ENCODE assay signal across 7 mouse cellular contexts in genomic region chr17:47593215-47593853, GRCm38 (mm10). TPM values are rescaled to one million over a fixed set of nuclear protein-coding genes. Genes with fewer than 3 reads are reported as not detected.
DNase-seq lines count a peak whose midpoint lies in the region; ATAC-seq lines count a peak whose summit lies in the region.

No protein-coding gene starts in this region.

- DNase-seq in adrenal gland, postnatal 14 days, result peak; percentile 98
- peak; percentile 98 for DNase-seq in embryonic facial prominence, embryonic 11.5 days (ENCODE audit: low spot score)
- peak; percentile 90 for DNase-seq in kidney, adult 11 months
- DNase-seq in limb, embryonic 10.5 days (ENCODE audit: low spot score), result peak; percentile 96
- peak; percentile 92 for DNase-seq in spleen, adult 12 weeks (ENCODE audit: low spot score)

- H3K27me3 ChIP-seq in embryonic facial prominence, embryonic 11.5 days (ENCODE audit: control insufficient read depth, insufficient read depth, low read length), result no peaks in the 10 kb centered on the region
- H3K27me3 ChIP-seq in limb, embryonic 10.5 days (ENCODE audit: low read depth, poor library complexity, severe bottlenecking), result no peaks in the 10 kb centered on the region
- no peaks in the 10 kb centered on the region for H3K27me3 ChIP-seq in midbrain, embryonic 13.5 days

- peaks cover 6% of the 10 kb centered on the region; the same call in 1 of the 2 replicates for H3K4me1 ChIP-seq in embryonic facial prominence, embryonic 11.5 days (ENCODE audit: control insufficient read depth, insufficient read depth, low read length)
- H3K4me1 ChIP-seq in limb, embryonic 10.5 days, result peaks cover 53% of the 10 kb centered on the region
- H3K4me1 ChIP-seq in midbrain, embryonic 13.5 days (replicated peaks), result peaks cover 52% of the 10 kb centered on the region

- peak overlapping the region; percentile 86 for H3K4me3 ChIP-seq in embryonic facial prominence, embryonic 11.5 days (ENCODE audit: low read depth, low read length)
- peak overlapping the region; percentile 74 for H3K4me3 ChIP-seq in limb, embryonic 10.5 days
- H3K4me3 ChIP-seq in midbrain, embryonic 13.5 days (replicated peaks), result peak overlapping the region; percentile 71

- ATAC-seq in embryonic facial prominence, embryonic 11.5 days (replicated peaks; ENCODE audit: insufficient number of reproducible peaks, low FRiP score, low TSS enrichment, low read depth), result peak; percentile 68
- peak; percentile 60 for ATAC-seq in granulocyte monocyte progenitor cell, adult 5-6 weeks (replicated peaks; ENCODE audit: poor library complexity, severe bottlenecking)
- ATAC-seq in midbrain, embryonic 13.5 days, result peak; percentile 85

- H3K9ac ChIP-seq in embryonic facial prominence, embryonic 11.5 days (replicated peaks; ENCODE audit: low read length), result peak overlapping the region; percentile 89
- H3K9ac ChIP-seq in midbrain, embryonic 13.5 days (replicated peaks), result peak overlapping the region; percentile 67

- no peaks in the 10 kb centered on the region for H3K9me3 ChIP-seq in embryonic facial prominence, embryonic 11.5 days (replicated peaks; ENCODE audit: control insufficient read depth, low read length)
- no peaks in the 10 kb centered on the region for H3K9me3 ChIP-seq in limb, embryonic 10.5 days (replicated peaks)
- no peaks in the 10 kb centered on the region for H3K9me3 ChIP-seq in midbrain, embryonic 13.5 days

- peak overlapping the region; percentile 84 for H3K4me2 ChIP-seq in embryonic facial prominence, embryonic 11.5 days (ENCODE audit: low read depth, low read length)
- H3K4me2 ChIP-seq in midbrain, embryonic 13.5 days (replicated peaks), result peak overlapping the region; percentile 96

- 1% methylated on average over 54 of the region's 63 CpGs for WGBS in embryonic facial prominence, embryonic 11.5 days
- under 1% methylated on average over 63 of the region's 63 CpGs for WGBS in limb, embryonic 10.5 days
- under 1% methylated on average over 57 of the region's 63 CpGs for WGBS in midbrain, embryonic 13.5 days

- peak overlapping the region; percentile 96 for H3K27ac ChIP-seq in embryonic facial prominence, embryonic 11.5 days (replicated peaks; ENCODE audit: low read depth, low read length)
- H3K27ac ChIP-seq in limb, embryonic 10.5 days, result peak overlapping the region; percentile 89
- peak overlapping the region; percentile 88 for H3K27ac ChIP-seq in midbrain, embryonic 13.5 days

- H3K36me3 ChIP-seq in embryonic facial prominence, embryonic 11.5 days (replicated peaks; ENCODE audit: control insufficient read depth, insufficient read depth, low read depth, low read length), result no peaks in the 10 kb centered on the region; the same call in 1 of the 2 replicates
- peaks cover 21% of the 10 kb centered on the region for H3K36me3 ChIP-seq in limb, embryonic 10.5 days
- no peaks in the 10 kb centered on the region for H3K36me3 ChIP-seq in midbrain, embryonic 13.5 days

RNA-seq across cellular contexts. Expression of gene Bysl, which starts 18.0 kb away (rescaled TPM):
- 19.7 and 21.6 TPM in 2 replicates for total RNA-seq in adrenal gland, postnatal 14 days (2021)
- polyA plus RNA-seq in embryonic facial prominence, embryonic 11.5 days (2014; fragmentation: Nextera tagmentation; extraction: Ambion mirVana), result 30.4 and 31.4 TPM in 2 replicates
- 16.2 and 17.8 TPM in 2 replicates for total RNA-seq in granulocyte monocyte progenitor cell, adult 5-6 weeks (2014; fragmentation: Nextera tagmentation)
- total RNA-seq in granulocyte monocyte progenitor cell, adult 5-6 weeks (2017), result 12.6 and 16.0 TPM in 2 replicates
- 41.3 and 48.3 TPM in 2 replicates for polyA plus RNA-seq in limb, embryonic 10.5 days (2016; fragmentation: Nextera tagmentation; extraction: Ambion mirVana)
- polyA plus RNA-seq in midbrain, embryonic 13.5 days (2015; fragmentation: Nextera tagmentation; extraction: Ambion mirVana), result 31.9 and 32.4 TPM in 2 replicates

RNA-seq across cellular contexts. Expression of gene Med20, which starts 18.0 kb away (rescaled TPM):
- 39.3 and 39.8 TPM in 2 replicates for total RNA-seq in adrenal gland, postnatal 14 days (2021)
- 47.1 and 48.0 TPM in 2 replicates for polyA plus RNA-seq in embryonic facial prominence, embryonic 11.5 days (2014; fragmentation: Nextera tagmentation; extraction: Ambion mirVana)
- total RNA-seq in granulocyte monocyte progenitor cell, adult 5-6 weeks (2014; fragmentation: Nextera tagmentation), result 26.3 and 36.3 TPM in 2 replicates
- 25.0 and 29.5 TPM in 2 replicates for total RNA-seq in granulocyte monocyte progenitor cell, adult 5-6 weeks (2017)
- 51.6 and 53.4 TPM in 2 replicates for polyA plus RNA-seq in limb, embryonic 10.5 days (2016; fragmentation: Nextera tagmentation; extraction: Ambion mirVana)
- polyA plus RNA-seq in midbrain, embryonic 13.5 days (2015; fragmentation: Nextera tagmentation; extraction: Ambion mirVana), result 43.8 and 44.3 TPM in 2 replicates

RNA-seq across cellular contexts. Expression of gene Gm20517, which starts 18.1 kb away (rescaled TPM):
- 3.0 and 3.3 TPM in 2 replicates for total RNA-seq in adrenal gland, postnatal 14 days (2021)
- polyA plus RNA-seq in embryonic facial prominence, embryonic 11.5 days (2014; fragmentation: Nextera tagmentation; extraction: Ambion mirVana), result 0.98 and 1.9 TPM in 2 replicates
- total RNA-seq in granulocyte monocyte progenitor cell, adult 5-6 weeks (2014; fragmentation: Nextera tagmentation), result 0.41 and 2.2 TPM in 2 replicates
- total RNA-seq in granulocyte monocyte progenitor cell, adult 5-6 weeks (2017), result 2.5 and 3.1 TPM in 2 replicates
- 0.81 and 2.1 TPM in 2 replicates for polyA plus RNA-seq in limb, embryonic 10.5 days (2016; fragmentation: Nextera tagmentation; extraction: Ambion mirVana)
- polyA plus RNA-seq in midbrain, embryonic 13.5 days (2015; fragmentation: Nextera tagmentation; extraction: Ambion mirVana), result 2.4 and 3.7 TPM in 2 replicates

RNA-seq across cellular contexts. Expression of gene Usp49, which starts 37.2 kb away (rescaled TPM):
- 6.8 and 7.8 TPM in 2 replicates for total RNA-seq in adrenal gland, postnatal 14 days (2021)
- 4.3 and 5.2 TPM in 2 replicates for polyA plus RNA-seq in embryonic facial prominence, embryonic 11.5 days (2014; fragmentation: Nextera tagmentation; extraction: Ambion mirVana)
- total RNA-seq in granulocyte monocyte progenitor cell, adult 5-6 weeks (2014; fragmentation: Nextera tagmentation), result 4.1 and 6.8 TPM in 2 replicates
- total RNA-seq in granulocyte monocyte progenitor cell, adult 5-6 weeks (2017), result 1.5 and 4.1 TPM in 2 replicates
- polyA plus RNA-seq in limb, embryonic 10.5 days (2016; fragmentation: Nextera tagmentation; extraction: Ambion mirVana), result 5.5 and 6.8 TPM in 2 replicates
- polyA plus RNA-seq in midbrain, embryonic 13.5 days (2015; fragmentation: Nextera tagmentation; extraction: Ambion mirVana), result 10.0 and 10.8 TPM in 2 replicates

Comparison
In these comparisons a context has a peak if more than half of its experiments do, and no peak if none do; other contexts are left out.
1. Peak in every context shown above with its lines: DNase-seq, ATAC-seq, H3K4me3 ChIP-seq and H3K27ac ChIP-seq.